Mouse (Mus musculus): ENCODE results near the gene Snrnp35. TPM values are rescaled to one million over a fixed set of nuclear protein-coding genes. Genes with fewer than 3 reads are reported as not detected.
"Not testable (repeated sequence)": the region's sequence is repeated elsewhere in the genome, so short reads cannot be mapped to it uniquely, and the experiment has no call there.

Snrnp35 gene
- polyA plus RNA-seq, 1 experiment from 2014 or later: 24.3 TPM

DNA sequence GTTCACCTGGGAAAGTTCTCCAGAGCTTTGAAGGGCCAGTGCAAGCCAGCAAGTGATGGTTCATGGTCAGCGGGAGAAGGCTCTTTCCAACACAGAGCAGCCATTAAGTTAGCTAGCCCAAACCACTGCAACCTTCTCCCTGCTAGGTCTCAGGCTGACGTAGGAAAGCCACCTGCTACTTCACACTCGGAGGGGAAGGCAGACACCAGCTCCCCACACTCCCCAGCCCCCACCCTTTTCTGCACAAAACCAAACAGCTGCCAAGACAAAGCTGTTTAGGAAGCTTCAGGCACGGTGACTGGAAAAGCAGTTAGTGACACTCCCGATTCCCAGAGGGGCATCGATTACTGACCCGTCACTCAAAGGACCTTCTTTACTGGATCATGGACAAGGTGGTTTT lies 12.6 kb downstream of the Snrnp35 start:
- ATAC-seq (ENCODE audit: low FRiP score, low read depth): no peak

DNA sequence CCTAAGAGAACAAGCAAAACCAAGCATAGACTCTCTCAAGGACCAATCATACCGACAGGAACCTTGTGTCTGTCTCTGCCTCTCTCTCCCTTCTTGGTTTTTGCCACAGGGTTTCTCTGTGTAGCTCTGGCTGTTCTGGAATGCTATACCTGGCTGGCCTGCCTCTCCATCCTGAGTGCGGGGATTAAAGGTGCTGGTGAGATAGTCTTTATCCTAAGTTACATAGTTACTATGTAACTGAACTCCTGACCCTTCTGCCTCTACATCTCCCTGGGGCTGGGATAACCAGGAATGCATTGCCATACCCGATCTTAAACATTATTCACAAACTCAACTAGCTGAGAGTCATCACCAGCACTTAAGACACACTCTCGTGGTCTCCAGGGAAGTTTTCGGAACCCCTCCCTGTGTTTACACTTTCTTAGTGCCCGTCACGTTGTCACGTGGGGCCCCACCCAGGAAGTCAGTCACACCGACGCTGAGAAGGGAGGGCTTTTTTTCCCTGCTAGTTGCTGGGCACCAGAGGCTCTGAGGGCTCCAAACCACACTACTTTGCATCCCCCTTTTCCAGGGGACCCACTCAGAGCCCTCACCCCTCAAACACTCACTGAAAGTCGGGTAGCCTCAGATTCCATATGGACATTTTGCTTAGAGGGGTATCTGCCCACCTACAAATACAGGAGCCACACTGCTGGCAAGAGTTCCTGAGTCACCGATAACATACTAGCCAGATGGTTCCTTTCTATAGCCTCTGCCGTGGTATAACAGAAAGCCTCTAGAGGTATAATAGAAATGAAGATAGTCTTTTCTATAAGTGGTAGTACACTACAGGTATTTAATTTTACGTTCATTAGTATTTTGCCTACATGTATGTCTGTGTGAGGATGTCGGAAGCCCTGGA lies 13.9 kb downstream of the Snrnp35 start:
- H3K27me3 ChIP-seq: no peaks in the 10 kb centered on the region
- H3K9me3 ChIP-seq: no peaks in the 10 kb centered on the region
- ATAC-seq (ENCODE audit: low FRiP score, low read depth): no peak
- 75% methylated on average over 15 of the region's 15 CpGs for WGBS
- no peak overlapping the region for H3K9ac ChIP-seq
- H3K4me2 ChIP-seq (replicated peaks): no peak overlapping the region
- no peaks in the 10 kb centered on the region for H3K4me1 ChIP-seq
- no peak overlapping the region for H3K4me3 ChIP-seq
- peaks cover 88% of the 10 kb centered on the region for H3K36me3 ChIP-seq
- H3K27ac ChIP-seq: no peak overlapping the region; the same call in 1 of the 2 replicates

More for the DNA sequence above, 12.6 kb downstream of the Snrnp35 start:
- H3K4me2 ChIP-seq (replicated peaks): no peak overlapping the region
- peaks cover 88% of the 10 kb centered on the region for H3K36me3 ChIP-seq
- no peaks in the 10 kb centered on the region for H3K9me3 ChIP-seq
- no peak overlapping the region for H3K9ac ChIP-seq
- H3K27ac ChIP-seq: no peak overlapping the region
- no peaks in the 10 kb centered on the region for H3K4me1 ChIP-seq
- H3K4me3 ChIP-seq: no peak overlapping the region
- H3K27me3 ChIP-seq: no peaks in the 10 kb centered on the region
- 74% methylated on average over 7 of the region's 7 CpGs for WGBS

DNA sequence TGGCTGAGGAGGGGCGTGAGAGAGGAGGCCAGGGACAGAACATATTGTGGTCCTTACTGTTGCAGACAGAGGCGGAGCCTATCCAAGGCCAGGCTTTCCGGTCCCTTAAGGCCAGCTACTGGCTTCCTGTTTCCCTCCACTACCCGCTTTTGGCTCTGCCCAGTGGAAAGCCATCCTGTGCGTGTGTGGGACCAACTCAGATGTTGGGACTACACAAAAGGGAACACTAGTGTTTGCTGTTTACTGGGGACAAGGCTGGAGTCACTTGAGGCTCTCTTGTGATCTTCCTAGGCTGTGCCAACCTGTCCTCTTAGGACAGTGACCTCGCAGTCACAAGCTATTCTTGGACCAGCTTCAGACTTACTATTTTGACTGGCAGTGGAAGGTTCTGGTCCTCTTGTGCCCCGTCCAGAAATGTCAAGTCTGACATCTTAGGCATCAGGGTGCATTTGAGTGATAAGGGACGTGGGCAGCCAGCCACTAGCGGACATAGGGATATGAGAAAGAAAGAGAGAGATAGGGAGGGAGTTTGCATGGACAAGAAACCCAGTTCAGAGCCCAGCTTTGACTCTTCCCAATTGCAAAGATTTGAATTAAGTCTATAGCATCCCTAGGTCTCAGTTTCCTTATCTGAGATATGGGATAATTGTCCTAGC lies 15.4 kb downstream of the Snrnp35 start:
- ATAC-seq (ENCODE audit: low FRiP score, low read depth): no peak
- WGBS: 83% methylated on average over 9 of the region's 9 CpGs
- Histone ChIP-seq H3K4me1 (no peaks in the 10 kb centered on the region), H3K4me3 (no peak overlapping the region), H3K9me3 (no peaks in the 10 kb centered on the region), H3K4me2 (replicated peaks) (no peak overlapping the region), H3K9ac (no peak overlapping the region), H3K27me3 (no peaks in the 10 kb centered on the region), H3K36me3 (peaks cover 88% of the 10 kb centered on the region), H3K27ac (no peak overlapping the region; the same call in 1 of the 2 replicates)

DNA sequence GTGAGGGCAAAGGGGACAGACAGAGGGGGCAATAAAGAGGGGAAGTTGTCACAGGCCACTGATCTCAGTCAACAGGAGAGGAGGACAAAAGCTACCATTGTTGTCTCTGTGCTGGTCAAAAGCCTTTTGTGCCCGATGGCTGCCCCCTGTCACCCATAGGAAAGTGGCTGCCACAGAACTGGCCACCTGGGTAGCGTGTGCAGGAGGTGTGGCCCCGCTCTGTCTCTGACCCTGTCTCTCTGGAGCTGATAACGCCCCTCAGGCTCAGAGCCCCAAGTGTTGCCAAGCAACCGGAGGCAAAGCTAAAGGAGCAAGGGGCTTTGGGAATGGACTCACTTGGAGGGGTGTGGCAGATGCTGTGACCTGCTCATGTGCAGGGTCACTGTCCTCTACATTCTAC lies 16.1 kb downstream of the Snrnp35 start:
- H3K36me3 ChIP-seq: peaks cover 88% of the 10 kb centered on the region
- 68% methylated on average over 5 of the region's 5 CpGs for WGBS
- no peak for ATAC-seq (ENCODE audit: low FRiP score, low read depth)
- H3K27ac ChIP-seq: no peak overlapping the region
- no peak overlapping the region for H3K4me2 ChIP-seq (replicated peaks)
- no peaks in the 10 kb centered on the region for H3K9me3 ChIP-seq
- no peaks in the 10 kb centered on the region for H3K4me1 ChIP-seq
- no peak overlapping the region for H3K9ac ChIP-seq
- no peaks in the 10 kb centered on the region for H3K27me3 ChIP-seq
- H3K4me3 ChIP-seq: no peak overlapping the region

DNA sequence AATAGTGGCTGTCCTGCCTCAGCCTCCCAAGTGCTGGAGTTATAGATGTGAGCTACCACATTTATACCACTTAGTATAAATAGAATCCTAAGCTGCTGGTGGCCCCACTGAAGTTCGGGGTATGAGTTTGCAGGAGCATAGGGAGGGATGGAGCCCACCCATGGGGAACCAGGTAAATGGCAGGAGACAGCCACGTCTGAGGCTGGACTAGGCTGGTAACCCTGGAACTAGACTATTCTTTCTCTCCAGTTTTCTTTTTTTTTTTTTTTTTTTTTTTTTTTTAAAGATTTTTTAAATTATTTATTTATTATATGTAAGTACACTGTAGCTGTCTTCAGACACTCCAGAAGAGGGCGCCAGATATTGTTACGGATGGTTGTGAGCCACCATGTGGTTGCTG lies 17.1 kb downstream of the Snrnp35 start:
- ATAC-seq (ENCODE audit: low FRiP score, low read depth); H3K9ac ChIP-seq; H3K27me3 ChIP-seq; H3K4me1 ChIP-seq; H3K9me3 ChIP-seq; H3K27ac ChIP-seq; H3K4me2 ChIP-seq (replicated peaks); H3K4me3 ChIP-seq: not testable (repeated sequence)
- H3K36me3 ChIP-seq: peaks cover 87% of the 10 kb centered on the region
- 74% methylated on average over 4 of the region's 4 CpGs for WGBS

DNA sequence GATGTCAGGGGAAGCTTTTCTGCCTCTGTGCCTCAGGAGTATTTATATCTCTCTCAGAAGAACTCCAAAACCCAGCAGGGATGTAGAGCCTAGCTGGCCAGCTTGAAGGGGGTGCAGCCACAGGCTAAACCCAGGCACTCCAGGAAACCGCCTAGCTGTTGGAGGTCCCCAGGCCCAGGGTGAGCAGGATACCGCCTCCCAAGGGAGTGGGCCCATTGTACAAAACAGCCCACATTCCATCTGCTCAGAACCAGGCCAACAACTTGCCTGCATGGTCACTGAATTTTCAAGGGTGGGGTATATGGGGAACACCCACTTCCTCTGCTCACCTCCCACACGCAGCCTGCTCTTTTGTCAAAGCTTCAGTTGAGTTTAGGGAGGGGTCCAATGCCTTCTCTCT lies 17.6 kb downstream of the Snrnp35 start:
- Histone ChIP-seq H3K27me3 (no peaks in the 10 kb centered on the region), H3K4me1 (no peaks in the 10 kb centered on the region), H3K36me3 (peaks cover 87% of the 10 kb centered on the region), H3K27ac (no peak overlapping the region), H3K4me2 (replicated peaks) (no peak overlapping the region), H3K9me3 (no peaks in the 10 kb centered on the region), H3K9ac (no peak overlapping the region), H3K4me3 (no peak overlapping the region)
- 93% methylated on average over 3 of the region's 3 CpGs for WGBS
- ATAC-seq (ENCODE audit: low FRiP score, low read depth): no peak

DNA sequence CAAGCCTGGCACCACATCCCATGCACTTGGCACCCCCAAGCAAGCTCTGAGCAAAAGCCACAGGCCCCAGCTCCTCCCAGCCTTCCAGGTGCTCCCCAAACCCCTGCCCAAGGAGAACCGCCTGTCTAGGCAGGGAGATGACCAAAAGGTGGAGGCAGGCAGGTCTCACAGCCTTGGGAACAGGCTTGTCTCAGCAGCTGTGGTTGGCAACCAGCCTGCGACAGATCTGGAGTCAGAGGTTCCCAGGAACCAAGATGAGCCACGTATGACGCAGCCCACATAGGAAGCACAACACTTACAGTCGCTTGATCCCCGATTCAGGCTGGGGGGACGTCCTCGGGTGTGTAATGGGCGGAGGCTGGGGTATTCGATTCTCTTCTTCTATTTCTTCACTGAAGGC lies 18.6 kb downstream of the Snrnp35 start:
- H3K4me2 ChIP-seq (replicated peaks): no peak overlapping the region
- WGBS: 87% methylated on average over 10 of the region's 10 CpGs
- H3K27me3 ChIP-seq: no peaks in the 10 kb centered on the region
- ATAC-seq (ENCODE audit: low FRiP score, low read depth): no peak
- H3K36me3 ChIP-seq: peaks cover 84% of the 10 kb centered on the region
- no peak overlapping the region for H3K4me3 ChIP-seq
- no peak overlapping the region for H3K27ac ChIP-seq
- no peak overlapping the region for H3K9ac ChIP-seq
- no peaks in the 10 kb centered on the region for H3K9me3 ChIP-seq
- no peaks in the 10 kb centered on the region for H3K4me1 ChIP-seq

DNA sequence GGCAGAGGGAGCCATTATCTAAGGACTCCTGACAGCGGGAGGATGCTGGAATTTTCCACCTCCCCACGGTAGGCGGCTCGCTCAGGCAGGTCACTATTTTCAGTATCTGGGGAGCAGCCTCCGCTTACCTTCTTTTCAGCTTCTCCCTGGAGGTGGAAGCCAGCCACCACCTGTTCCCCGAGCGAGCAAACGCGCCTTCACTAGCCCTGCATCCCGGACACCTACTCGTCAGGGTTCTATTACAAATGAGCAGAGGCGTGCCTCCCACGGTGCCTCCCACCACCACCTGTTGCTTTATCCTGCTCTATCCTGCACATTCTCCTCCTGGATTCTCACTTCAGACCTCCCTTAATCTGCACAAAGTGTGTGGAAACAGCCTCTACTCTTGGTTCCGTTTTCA lies 20.8 kb downstream of the Snrnp35 start:
- H3K36me3 ChIP-seq: peaks cover 83% of the 10 kb centered on the region
- WGBS: 60% methylated on average over 14 of the region's 14 CpGs

DNA sequence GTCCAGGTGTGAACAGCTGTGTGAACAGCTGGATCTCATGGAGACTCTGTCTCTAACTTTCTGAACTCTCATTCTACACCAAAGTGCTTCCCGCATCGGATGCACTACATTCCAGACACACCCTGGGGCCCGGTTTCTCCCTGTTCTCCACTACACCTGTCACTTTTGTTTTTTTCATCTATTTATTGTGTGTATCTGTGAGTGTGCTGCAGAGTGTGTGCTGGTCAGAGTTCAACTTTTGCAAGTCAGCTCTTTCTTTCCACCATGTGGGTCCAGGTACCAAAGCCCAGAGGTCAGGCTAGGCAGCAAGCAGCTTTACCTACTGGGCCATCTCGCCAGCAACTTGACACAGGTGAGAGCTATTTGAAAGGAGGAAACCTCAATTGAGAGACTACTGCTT lies 22.3 kb downstream of the Snrnp35 start:
- WGBS: 86% methylated on average over 4 of the region's 4 CpGs
- no peaks in the 10 kb centered on the region for H3K9me3 ChIP-seq
- no peak overlapping the region for H3K4me3 ChIP-seq
- no peak overlapping the region for H3K27ac ChIP-seq
- H3K36me3 ChIP-seq: peaks cover 85% of the 10 kb centered on the region
- H3K4me1 ChIP-seq: no peaks in the 10 kb centered on the region; the same call in 1 of the 2 replicates
- no peak overlapping the region for H3K4me2 ChIP-seq (replicated peaks)
- no peak overlapping the region for H3K9ac ChIP-seq
- no peak for ATAC-seq (ENCODE audit: low FRiP score, low read depth)
- H3K27me3 ChIP-seq: no peaks in the 10 kb centered on the region

More for the DNA sequence above, 20.8 kb downstream of the Snrnp35 start:
- H3K27ac ChIP-seq: no peak overlapping the region
- H3K4me3 ChIP-seq: no peak overlapping the region
- H3K9me3 ChIP-seq: no peaks in the 10 kb centered on the region
- no peak overlapping the region for H3K9ac ChIP-seq
- no peaks in the 10 kb centered on the region for H3K27me3 ChIP-seq
- H3K4me1 ChIP-seq: no peaks in the 10 kb centered on the region; the same call in 1 of the 2 replicates
- ATAC-seq (ENCODE audit: low FRiP score, low read depth): no peak
- H3K4me2 ChIP-seq (replicated peaks): no peak overlapping the region

DNA sequence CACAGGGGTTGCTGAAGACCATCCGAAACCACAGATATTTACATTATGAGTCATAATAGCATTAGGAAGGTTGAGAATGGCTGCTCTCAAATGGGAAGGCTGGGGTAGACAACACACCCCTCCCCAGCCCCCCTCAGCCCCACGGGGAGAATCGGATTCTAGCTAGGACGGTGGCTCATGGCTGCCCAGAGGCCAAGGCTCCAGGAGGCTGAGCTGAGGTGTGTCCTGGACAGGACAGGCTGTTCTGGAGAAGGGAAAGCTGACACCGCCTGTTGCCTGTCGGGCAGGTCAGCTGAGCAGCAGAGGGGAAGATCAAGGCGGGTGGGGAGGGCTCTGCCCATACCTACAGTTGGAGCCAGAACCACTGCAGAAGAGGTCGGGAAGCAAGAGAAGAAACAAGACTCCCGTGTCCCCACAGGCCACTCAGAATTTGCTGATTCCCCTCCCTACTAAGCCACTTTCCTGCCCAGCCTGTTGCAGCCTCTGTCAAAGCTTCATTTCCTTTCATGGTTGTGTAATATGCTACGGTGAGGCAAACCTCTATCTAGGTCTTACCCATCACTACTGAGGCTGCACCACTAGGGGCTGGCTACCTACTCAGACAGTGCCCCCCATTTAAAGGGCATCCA lies 23.9 kb downstream of the Snrnp35 start:
- H3K27me3 ChIP-seq: no peaks in the 10 kb centered on the region
- no peak overlapping the region for H3K4me3 ChIP-seq
- no peak overlapping the region for H3K27ac ChIP-seq
- WGBS: 53% methylated on average over 10 of the region's 10 CpGs
- no peak for ATAC-seq (ENCODE audit: low FRiP score, low read depth)
- H3K4me2 ChIP-seq (replicated peaks): no peak overlapping the region
- H3K9me3 ChIP-seq: no peaks in the 10 kb centered on the region
- H3K4me1 ChIP-seq: no peaks in the 10 kb centered on the region; the same call in 1 of the 2 replicates
- H3K9ac ChIP-seq: no peak overlapping the region
- peaks cover 84% of the 10 kb centered on the region for H3K36me3 ChIP-seq

DNA sequence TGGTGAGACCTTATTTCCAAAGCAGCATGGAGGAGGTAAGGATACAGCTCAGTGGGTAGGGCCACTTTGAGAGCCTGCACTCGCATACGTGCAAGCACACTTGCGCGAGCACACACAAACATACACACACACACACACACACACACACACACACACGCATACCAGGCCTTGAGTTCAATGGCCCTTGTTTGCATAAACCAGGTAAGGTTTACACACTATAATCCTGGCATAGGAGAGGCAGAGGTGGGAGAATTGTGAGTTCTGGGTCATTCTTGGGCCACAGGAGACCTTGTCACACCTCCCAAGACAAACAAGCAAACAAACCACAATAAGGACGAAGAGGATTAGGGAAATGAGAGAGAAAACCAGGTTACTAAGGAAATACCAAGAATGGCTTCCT lies 26.3 kb downstream of the Snrnp35 start:
- Histone ChIP-seq H3K9me3 (peaks cover 5% of the 10 kb centered on the region; the same call in 1 of the 2 replicates), H3K36me3 (peaks cover 84% of the 10 kb centered on the region), H3K9ac (no peak overlapping the region), H3K4me1 (no peaks in the 10 kb centered on the region; the same call in 1 of the 2 replicates), H3K4me2 (replicated peaks) (no peak overlapping the region), H3K4me3 (no peak overlapping the region), H3K27ac (no peak overlapping the region), H3K27me3 (no peaks in the 10 kb centered on the region)
- 94% methylated on average over 6 of the region's 6 CpGs for WGBS
- ATAC-seq (ENCODE audit: low FRiP score, low read depth): no peak

DNA sequence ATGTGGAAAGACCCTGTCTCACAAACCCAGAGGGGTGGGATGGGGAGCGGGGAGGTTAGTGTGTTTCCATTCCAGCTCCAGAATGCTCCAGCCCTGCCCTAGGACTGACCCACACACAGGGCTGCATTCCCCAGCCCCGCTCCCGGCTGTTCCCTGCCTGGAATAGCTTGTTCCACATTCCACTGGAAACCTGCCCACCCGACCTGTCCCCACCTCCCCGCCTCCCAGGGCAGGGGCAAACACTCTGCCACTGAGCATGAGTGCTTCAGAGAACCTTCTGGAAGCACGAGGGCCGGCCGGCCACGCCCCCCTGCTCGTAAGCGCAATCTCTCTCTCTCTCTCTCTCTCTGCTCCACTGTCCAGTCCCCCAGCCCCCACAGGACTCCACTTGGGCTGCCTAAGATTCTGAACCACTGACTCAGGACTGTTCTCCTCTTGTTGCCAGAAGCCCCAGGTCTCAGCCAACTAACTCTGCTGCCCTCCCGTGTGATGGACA lies 26.9 kb downstream of the Snrnp35 start:
- Histone ChIP-seq H3K9ac (no peak overlapping the region), H3K4me1 (no peaks in the 10 kb centered on the region; the same call in 1 of the 2 replicates), H3K27me3 (no peaks in the 10 kb centered on the region), H3K27ac (no peak overlapping the region), H3K4me2 (replicated peaks) (no peak overlapping the region), H3K4me3 (no peak overlapping the region), H3K36me3 (peaks cover 84% of the 10 kb centered on the region), H3K9me3 (peaks cover 5% of the 10 kb centered on the region; the same call in 1 of the 2 replicates)
- 73% methylated on average over 12 of the region's 12 CpGs for WGBS
- peak; percentile 71 for ATAC-seq (ENCODE audit: low FRiP score, low read depth)

Data from limb, embryonic 13.5 days (tissue).